Mouse (Mus musculus) gastrocnemius, adult 2 months (tissue): ENCODE measurements around the gene A930002H24Rik. TPM values are rescaled to one million over a fixed set of nuclear protein-coding genes. Genes with fewer than 3 reads are reported as not detected.
A peak's percentile ranks its signal among the peaks of the same experiment; 100 is the strongest.

ENCODE experiments used
- DNase-seq: peaks from one replicate; pipeline ENCODE4 v3.0.0; 2022
- H3K27ac ChIP-seq: fragments of 200-600 bp; 2 replicates; pipeline ENCODE4 v1.8.1; 2022; ENCODE audit warnings: mild to moderate bottlenecking
- H3K4me3 ChIP-seq: fragments of 200-600 bp; 2 replicates; pipeline ENCODE4 v1.8.1; 2022; ENCODE audit warnings: mild to moderate bottlenecking, moderate library complexity
- CTCF ChIP-seq: fragments of 200-600 bp; IDR thresholded peaks from 2 replicates; pipeline ENCODE4 v1.8.1; 2022; ENCODE audit warnings: antibody characterized with exemption, mild to moderate bottlenecking, moderate library complexity
- intact Hi-C: fragments of 180-260 bp; cut with DNase I; formaldehyde crosslinking; loops from one replicate; pipeline ENCODE4 v1.15.1; 2025
- long read RNA-seq, 2 experiments: library from polyadenylated mRNA; stranded (forward); transcript quantifications; one replicate each; pipeline ENCODE4 v2.0.0; 2021
- total RNA-seq, 2 experiments: library from RNA; stranded (reverse); gene quantifications; 2 replicates each; pipeline ENCODE4 v1.2.3; 2021

A930002H24Rik gene
- total RNA-seq, result not detected
- long read RNA-seq, experiment 1, result 0 reads
- long read RNA-seq, experiment 2, result 0 reads

- Histone ChIP-seq H3K27ac (peak within 1 kb of the TSS; percentile 95), H3K4me3 (peak within 1 kb of the TSS; percentile 94)
- peak; percentile 100 for DNase-seq
- no peak for TF ChIP-seq CTCF
- intact Hi-C loops, result no loop called here
Measured at GRCm38 (mm10) chr17:63863647-63864149, at the start of gene A930002H24Rik. Gene A930002H24Rik (minus strand): TSS chr17:63863791.

- no peak overlapping the region for H3K4me3 ChIP-seq
- H3K27ac ChIP-seq, result no peak overlapping the region
- TF ChIP-seq CTCF, result peak; percentile 42
- intact Hi-C loops, result no loop called here
- no peak for DNase-seq
Measured at GRCm38 (mm10) chr17:63909297-63909696, 45.7 kb upstream of the A930002H24Rik start.

- Histone ChIP-seq H3K4me3 (no peak overlapping the region), H3K27ac (no peak overlapping the region)
- TF ChIP-seq CTCF, result no peak
- DNase-seq, result no peak
- intact Hi-C loops, result no loop called here
Measured at GRCm38 (mm10) chr17:63897050-63897449, 33.5 kb upstream of the A930002H24Rik start.

- intact Hi-C loops, result no loop called here
- no peak for TF ChIP-seq CTCF
- Histone ChIP-seq H3K27ac (no peak overlapping the region), H3K4me3 (no peak overlapping the region)
- no peak for DNase-seq
Measured at GRCm38 (mm10) chr17:63895829-63896228, 32.2 kb upstream of the A930002H24Rik start.

DNA sequence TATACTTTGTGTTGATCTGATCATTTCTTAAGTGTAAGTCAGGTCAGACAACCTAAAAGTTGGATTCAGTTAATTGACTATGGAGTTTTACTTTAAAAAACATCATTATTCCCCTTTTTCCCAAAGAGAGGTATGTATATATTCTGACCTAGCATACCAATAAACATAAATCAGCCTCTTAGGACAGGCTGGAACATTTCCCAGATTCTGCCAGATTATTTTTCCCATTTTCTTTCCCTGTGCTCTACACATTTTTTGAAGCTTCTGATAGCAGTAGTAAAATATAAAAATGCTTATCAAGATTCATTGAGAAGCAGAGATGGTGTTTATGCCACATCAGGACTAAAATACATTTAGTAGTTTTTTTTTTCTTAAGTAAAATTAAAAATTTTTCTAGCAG lies 27.0 kb upstream of the A930002H24Rik start:
- Histone ChIP-seq H3K4me3 (no peak overlapping the region), H3K27ac (no peak overlapping the region)
- DNase-seq, result no peak
- intact Hi-C loops, result no loop called here
- TF ChIP-seq CTCF, result no peak

- no peak for TF ChIP-seq CTCF
- DNase-seq, result no peak
- H3K4me3 ChIP-seq, result no peak overlapping the region
Measured at GRCm38 (mm10) chr17:63886988-63887387, 23.4 kb upstream of the A930002H24Rik start.

GRCm38 (mm10) chr17:63880009-63880408 lies 16.4 kb upstream of the A930002H24Rik start:
- no peak for DNase-seq
- intact Hi-C loops, result no loop called here
- H3K27ac ChIP-seq, result no peak overlapping the region
- no peak for TF ChIP-seq CTCF
- no peak overlapping the region for H3K4me3 ChIP-seq

More at GRCm38 (mm10) chr17:63886988-63887387, 23.4 kb upstream of the A930002H24Rik start:
- H3K27ac ChIP-seq, result no peak overlapping the region
- intact Hi-C loops, result no loop called here

GRCm38 (mm10) chr17:63878889-63879288 lies 15.3 kb upstream of the A930002H24Rik start:
- no peak for TF ChIP-seq CTCF
- Histone ChIP-seq H3K27ac (no peak overlapping the region), H3K4me3 (no peak overlapping the region)
- intact Hi-C loops, result no loop called here
- DNase-seq, result peak; percentile 31

DNA sequence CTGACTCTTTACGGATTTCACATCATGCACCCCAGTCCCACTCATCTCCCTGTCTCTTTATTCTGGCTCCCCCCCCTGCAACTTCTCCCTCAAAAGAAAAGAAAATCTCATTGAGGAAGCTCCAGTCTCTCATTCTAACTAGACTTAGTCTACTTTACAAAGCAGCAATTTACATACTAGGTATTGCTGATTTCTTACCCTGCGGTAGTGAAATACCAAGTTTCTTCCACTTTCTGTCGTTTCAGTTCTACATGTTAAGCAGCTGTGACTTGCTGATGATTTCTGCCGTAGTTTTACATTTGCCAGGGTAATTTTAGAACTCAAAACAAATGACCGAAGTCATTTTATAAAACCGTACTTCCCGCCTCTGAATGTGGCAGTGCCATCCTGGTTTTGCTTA lies 8.2 kb upstream of the A930002H24Rik start:
- DNase-seq, result no peak
- TF ChIP-seq CTCF, result no peak
- no peak overlapping the region for H3K27ac ChIP-seq
- H3K4me3 ChIP-seq, result no peak overlapping the region
- intact Hi-C loops, result no loop called here

DNA sequence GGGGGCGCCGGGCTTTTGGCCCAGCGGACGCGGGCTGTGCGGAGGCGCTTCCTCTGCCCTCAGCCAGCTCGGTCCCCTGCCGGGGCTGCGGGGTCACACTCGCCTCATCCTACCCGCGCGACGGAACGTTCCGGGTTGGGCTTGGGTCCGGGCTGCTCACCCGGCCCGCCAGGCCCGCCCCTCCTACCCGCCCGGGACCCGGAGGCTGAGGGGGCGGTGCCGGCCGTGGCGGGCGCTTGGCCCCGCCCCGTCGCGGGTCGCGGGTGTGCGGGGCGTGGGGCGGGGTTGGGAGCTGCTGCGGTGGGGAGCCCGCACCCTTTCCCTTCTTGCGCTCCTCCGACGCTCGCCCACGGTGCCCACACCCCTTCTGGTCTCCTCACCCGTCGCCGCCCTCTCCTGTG lies 580 bp upstream of the A930002H24Rik start:
- DNase-seq, result peak; percentile 75
- H3K4me3 ChIP-seq, result peak overlapping the region; percentile 94
- TF ChIP-seq CTCF, result no peak
- H3K27ac ChIP-seq, result peak overlapping the region; percentile 95
- intact Hi-C loops, result no loop called here

- DNase-seq, result no peak
- peak within 1 kb of the TSS; percentile 95 for H3K27ac ChIP-seq
- TF ChIP-seq CTCF, result no peak
- intact Hi-C loops, result no loop called here
- peak within 1 kb of the TSS; percentile 94 for H3K4me3 ChIP-seq
Measured at GRCm38 (mm10) chr17:63863012-63863630, 470 bp downstream of the A930002H24Rik start, which contains the start of gene Fer. Gene Fer (plus strand): TSS chr17:63863062.

- intact Hi-C loops, result no loop called here
- peak overlapping the region; percentile 94 for H3K4me3 ChIP-seq
- TF ChIP-seq CTCF, result no peak
- H3K27ac ChIP-seq, result no peak overlapping the region
- no peak for DNase-seq
Measured at GRCm38 (mm10) chr17:63862399-63862798, 1.2 kb downstream of the A930002H24Rik start.

DNA sequence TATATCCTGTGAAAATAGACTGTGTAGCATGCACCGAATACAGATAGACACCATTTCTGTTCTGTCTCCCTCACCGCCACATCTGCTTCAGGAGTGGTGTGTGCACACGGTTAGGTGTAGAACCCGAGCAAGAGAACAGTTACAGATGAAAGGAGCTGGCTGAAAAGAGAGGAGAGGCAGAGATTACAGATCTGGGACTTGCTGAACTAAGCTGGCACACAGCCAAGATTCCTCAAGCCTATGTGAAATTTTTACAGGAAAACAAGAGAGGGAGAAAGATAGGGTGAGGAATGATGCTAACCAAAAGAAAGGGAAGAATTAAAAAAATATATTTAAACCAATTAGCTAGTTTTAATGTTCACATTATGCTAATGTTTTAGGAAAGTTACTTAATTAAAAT lies 2.6 kb downstream of the A930002H24Rik start:
- intact Hi-C loops, result no loop called here
- H3K27ac ChIP-seq, result no peak overlapping the region
- H3K4me3 ChIP-seq, result no peak overlapping the region
- no peak for DNase-seq
- TF ChIP-seq CTCF, result no peak

DNA sequence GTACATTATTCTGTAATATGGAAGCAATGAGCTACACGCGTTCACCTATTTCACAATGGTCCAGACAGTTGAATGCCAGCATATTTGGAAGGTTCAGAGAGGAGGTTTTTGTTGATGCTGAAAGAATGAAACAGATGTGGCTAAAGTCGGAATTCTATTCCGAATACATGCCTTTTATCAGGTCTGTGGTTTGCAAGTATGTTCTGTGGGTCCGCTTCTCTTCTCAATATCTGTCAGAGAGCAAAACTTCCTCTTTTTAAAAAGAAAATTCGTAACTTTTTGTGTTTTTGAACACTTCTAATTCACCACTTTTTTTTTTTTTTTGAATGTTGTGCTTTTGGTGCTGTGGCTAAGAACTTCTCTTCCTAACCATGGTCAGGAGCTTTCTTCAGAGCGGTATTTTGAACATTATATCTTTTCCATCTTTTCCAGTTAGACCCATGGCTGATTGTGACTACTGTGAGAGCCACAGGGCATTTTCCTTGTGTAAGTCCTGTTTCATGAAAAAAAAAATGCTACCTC lies 6.5 kb downstream of the A930002H24Rik start:
- H3K4me3 ChIP-seq, result no peak overlapping the region
- H3K27ac ChIP-seq, result no peak overlapping the region
- no peak for DNase-seq
- intact Hi-C loops, result no loop called here
- TF ChIP-seq CTCF, result no peak
